Mouse (Mus musculus) T-helper 2 cell (primary cell): ENCODE measurements around the gene Mvb12b.
"Not testable (repeated sequence)": the region's sequence is repeated elsewhere in the genome, so short reads cannot be mapped to it uniquely, and the experiment has no call there.

Experiments used
- in situ Hi-C: fragments of 300-600 bp; cut with MboI, MseI; formaldehyde crosslinking; loops from one replicate; pipeline ENCODE4 v1.15.1; 2025; ENCODE audit warnings: high pct_unique_total_duplicates

The Mvb12b gene

DNA sequence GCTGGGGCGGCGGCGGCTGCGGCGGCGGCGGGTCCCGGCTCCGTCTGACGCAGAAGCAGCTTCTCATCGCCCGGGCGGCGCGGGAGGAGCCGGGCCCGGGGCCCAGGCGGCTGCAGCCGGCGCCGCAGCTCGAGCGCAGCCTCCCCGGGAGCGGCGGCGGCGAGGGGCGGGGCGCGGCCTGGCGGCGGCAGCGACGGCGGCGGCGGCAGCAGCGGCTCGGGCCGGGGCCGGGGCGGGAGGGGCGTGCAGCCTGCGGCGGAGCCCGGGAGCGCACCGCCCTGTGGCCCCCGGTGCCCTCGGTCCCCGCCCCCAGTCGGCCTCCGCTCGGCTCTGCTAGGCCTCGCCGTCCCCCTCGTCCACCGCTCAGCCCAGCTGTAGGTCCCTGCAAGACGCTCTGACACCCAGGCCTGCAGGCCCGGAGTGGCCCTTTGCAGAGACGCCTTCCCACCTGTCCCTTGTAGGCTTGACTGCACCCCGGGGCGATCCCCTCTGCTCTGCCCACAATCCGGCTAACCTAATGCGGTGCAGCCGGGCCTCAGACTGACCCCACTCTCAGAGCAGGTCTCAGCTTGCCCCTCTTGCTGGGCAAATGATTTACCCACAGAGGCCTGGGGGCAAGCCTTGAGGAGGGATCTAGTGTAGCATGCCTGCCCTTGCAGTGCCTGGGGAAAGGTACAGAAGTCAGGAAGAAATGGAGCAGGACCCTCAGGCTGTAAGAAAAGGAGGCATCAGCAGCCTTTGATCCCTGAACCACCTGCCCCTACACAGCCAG is at the start of gene Mvb12b:
TSS of gene Mvb12b (minus strand) at position 619 of the 772 bp plus-strand sequence.
- in situ Hi-C loops: no loop called here

DNA sequence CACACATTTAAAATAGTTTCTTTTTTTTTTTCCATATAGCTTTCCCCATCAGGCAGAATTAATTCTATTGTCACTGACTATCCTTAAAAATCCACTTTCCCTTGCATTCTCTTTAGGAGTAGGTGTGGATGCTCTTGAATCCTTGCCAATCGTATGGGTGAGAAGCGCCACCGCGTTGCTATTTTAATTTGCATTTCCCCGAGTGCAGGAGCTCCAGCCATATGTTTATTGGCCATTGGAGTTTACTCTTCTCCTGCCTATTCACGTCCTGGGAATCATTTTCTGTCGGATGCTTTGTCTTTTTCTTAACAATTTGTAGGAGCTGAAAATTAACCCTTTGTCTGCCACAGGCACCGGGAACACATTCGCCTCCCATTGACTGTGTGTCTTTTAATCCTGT is 48.0 kb upstream of the Mvb12b start:
- in situ Hi-C loops: no loop called here

DNA sequence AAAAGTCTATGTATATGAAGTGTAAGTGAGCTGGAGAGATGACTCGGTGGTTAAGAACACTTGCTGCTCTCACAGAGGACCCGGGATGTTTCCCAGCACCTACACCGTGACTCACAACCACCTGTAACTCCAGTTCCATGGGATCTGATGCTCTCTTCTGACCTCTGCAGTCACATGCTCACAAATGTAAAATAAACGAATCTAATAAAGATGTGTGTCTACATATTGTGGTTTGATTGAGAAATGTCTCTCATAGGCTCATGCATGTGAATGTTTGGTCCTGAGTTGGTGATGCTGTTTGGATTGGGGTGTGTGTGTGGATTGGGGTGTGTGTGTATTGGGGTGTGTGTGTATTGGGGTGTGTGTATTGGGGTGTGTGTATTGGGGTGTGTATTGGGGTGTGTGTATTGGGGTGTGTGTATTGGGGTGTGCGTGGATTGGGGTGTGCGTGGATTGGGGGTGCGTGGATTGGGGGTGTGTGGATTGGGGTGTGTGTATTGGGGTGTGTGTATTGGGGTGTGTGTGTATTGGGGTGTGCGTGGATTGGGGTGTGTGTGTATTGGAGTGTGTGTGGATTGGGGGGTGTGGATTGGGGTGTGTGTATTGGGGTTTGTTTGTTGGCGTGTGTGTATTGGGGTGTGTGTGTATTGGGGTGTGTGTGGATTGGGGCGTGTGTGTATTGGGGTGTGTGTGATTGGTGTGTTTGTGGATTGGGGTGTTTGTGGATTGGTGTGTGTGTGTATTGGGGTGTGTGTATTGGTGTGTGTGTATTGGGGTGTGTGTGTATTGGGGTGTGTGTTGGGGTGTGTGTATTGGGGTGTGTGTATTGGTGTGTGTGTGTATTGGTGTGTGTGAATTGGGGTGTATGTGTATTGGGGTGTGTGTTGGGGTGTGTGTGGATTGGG is 46.1 kb upstream of the Mvb12b start:
- in situ Hi-C loops: no loop called here

DNA sequence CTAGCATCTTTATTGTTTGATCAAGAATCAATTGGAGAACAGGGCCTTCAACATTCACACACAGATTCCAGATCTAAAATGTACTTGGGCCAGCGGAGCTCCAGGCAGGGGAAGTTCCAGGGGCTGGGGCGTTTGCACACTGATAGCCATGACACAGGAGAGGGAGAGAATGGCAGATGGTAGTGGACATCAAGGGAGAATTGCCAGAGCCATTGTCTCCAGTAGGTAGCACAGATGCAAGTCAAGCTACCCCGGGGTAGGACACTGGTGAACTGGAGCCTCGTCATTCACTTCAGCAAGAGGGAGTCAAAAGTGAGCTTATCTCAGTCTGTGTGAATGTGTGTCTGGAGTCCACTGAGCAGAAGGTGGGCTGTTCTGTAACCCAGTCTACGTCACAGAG is 43.4 kb upstream of the Mvb12b start:
- in situ Hi-C loops: no loop called here

DNA sequence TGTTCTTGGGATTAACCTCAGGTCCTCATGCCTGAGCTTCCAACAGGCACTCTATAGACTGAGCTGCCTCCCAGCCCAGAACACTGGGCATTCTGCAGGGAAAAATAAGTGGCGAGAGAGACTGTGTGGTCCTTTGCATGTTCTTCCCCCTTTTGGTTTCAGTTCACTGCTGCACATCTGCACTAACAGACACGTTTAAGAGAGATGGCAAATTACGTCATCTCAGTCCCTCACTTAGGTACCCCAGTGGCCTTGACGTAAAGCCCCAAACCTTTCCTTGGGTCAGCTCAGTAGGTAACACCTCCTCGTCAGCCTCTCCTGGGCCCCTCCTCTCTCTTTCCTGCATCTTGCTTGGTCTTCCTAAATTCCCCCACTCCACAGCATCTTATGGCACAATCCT is 37.5 kb upstream of the Mvb12b start:
- in situ Hi-C loops: no loop called here

DNA sequence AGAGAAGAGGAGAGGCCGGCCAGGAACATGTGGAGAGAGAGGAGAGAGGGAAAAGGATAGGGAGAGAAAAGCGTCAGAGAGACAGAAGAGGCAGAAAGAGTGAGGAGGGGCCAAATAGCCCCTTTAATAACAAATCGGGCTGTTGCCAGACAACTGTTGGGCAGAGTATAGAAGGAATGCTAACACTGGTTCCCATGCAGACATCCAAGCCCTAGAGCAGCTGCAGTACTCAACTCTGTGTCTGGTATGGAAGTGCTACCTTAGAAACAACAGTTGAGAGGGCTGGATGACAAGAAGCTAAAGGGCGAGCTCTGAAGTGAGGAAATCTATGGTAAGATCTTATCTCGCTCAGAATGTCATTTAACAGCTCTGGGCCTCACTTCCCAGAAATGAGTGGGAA is 35.7 kb upstream of the Mvb12b start:
- in situ Hi-C loops: no loop called here

DNA sequence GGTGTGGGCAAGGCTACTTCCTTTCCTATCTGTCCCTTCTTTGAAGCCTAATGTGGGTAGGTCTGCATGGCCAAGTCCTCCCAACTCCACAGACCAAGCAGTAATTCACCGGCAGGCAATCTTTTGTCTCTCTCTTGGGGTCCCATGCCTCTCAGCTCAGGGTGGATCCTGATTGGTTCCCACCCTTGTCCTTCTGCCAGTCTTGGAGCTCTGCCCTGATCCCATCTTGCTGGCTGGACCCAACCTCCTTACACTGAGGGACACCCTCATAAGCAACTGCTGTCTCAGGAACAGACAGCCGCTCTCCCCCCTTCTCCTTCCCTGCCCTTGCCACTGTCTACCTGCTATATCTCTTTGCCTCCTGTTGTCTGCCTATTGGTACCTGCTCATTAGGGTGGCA is 34.7 kb upstream of the Mvb12b start:
- in situ Hi-C loops: no loop called here

DNA sequence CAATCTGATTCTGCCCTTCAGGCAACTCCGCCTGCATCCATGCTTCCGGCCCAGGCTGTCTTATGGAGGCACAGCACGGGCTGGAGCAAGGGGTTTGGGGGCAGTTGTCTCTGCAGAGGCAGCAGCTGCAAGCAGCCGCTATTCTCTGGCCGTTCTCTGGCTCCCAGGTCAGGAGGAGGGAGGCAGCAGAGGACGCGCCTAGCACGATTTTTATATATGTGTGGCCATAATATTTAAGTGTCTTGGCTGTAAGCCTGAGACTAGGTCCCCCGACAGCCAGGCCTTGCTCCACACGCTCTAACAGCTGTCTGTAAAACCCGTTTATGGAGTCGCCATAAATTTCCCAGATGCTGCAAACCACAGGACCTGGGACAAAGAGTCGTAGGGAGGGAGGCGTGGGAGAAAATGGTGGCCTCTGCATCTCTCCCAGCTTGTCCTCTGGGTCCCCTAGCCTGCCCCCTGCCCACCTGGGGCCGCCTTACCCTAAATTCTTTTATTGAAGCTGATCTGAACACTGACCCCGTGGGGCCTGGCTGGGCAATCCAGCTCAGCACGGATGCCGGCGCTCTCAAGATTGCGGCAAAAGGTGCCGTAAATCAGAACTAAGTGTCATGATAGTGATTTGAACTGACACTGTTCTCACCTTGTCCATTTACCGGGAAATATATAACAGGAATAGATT is 32.3 kb upstream of the Mvb12b start:
- in situ Hi-C loops: loop anchor here (5.0 kb wide), 1 partner anchor 98 kb away; no protein-coding TSS in a partner anchor

DNA sequence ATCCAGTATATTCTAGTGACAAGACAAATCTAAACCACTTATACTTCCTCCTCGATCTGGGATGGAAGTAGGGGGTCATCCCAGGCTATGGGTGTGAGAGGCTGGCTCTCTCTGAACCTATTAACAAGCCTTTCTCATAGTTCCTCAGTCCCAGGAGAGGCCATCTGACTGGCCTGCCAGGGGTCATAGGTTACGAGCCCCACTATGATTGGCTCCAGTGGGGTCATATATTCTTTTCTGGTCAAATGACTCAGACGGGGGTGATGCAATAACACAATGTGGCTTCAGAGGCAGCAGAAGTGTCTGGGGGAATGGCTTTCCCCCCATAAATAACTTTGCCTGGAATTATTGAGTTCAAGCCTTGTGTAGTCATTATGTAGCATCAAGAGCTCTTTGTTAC is 31.1 kb upstream of the Mvb12b start:
- in situ Hi-C loops: loop anchor here (5.0 kb wide), 1 partner anchor 97 kb away; no protein-coding TSS in a partner anchor

DNA sequence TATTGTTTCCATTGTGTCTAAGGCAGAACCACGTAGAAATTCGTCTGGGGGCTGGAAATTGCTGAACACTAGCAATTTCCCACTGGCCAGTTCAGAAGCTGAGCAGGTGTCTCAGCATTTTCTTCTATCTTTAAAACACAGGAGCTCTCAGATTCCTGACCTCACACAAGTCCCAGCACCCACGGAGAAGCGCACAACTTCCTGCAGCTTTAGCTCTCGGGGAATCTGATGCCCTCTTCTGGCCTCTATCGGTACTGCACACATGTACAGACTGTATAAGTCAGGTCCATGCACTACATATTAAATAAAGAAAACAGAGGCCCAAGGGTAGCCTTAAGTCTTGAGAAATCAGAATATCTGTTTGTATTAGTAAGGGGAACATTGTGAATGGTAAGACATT is 30.6 kb upstream of the Mvb12b start:
- in situ Hi-C loops: loop anchor here (5.0 kb wide), 1 partner anchor 96 kb away; no protein-coding TSS in a partner anchor

DNA sequence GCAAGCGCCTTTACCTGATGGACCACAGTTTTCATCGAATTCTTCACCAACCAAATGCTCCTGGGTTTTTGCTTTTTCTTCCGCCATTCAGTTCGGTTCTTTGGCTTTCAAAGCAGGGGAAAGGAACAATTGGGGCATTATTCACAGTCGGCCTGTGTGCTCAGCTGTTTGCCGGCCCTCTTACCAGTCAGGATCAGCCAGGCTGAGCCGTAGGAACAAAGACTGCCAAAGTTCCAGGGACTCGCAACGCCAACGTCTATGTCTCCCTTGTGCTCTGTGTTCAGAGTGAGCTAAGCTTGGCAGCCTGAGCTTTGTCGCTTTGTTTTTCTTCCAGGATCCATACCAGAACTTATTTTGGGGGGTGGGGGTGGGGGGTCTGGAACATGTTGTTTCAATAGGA is 28.9 kb upstream of the Mvb12b start:
- in situ Hi-C loops: loop anchor here (5.0 kb wide), 1 partner anchor 94 kb away; no protein-coding TSS in a partner anchor

DNA sequence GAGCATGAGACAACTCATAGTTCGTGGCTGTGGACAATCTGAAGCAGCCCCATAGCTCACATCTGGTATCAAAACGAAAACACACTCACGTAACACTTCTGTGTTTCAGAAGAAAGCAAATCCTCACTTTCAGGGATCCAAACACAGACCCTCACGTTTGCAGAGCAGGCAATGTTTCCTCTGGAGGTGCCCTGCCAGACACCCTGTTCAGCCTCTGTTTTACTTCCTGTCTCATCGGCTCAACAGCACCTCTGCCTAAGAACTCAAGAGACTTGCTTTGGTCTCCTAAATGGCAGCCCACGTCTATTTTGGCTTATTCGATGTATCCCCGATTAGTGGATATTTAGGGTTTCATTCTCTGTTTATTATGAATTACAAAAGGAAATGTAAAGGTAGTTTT is 27.3 kb upstream of the Mvb12b start:
- in situ Hi-C loops: loop anchor here (5.0 kb wide), 1 partner anchor 93 kb away; no protein-coding TSS in a partner anchor

DNA sequence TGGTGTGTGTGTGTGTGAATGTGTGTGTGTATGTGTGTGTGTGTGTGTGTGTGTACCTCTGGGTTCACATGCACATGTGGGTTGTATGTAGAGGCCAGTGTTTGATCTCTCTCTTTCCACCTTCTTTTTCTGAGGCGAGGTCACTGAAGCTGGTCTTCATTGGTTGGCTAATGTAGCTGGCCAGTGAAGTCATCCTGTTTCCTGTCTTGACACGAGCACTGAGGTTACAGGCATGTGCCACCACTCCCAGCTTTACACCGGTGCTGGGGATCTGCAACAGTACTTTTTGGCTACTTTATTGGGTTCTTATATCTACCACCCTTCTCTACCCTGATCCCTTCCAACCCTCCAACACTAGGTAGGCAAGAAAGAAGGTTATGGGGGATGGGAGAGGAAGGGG is 26.6 kb upstream of the Mvb12b start:
- in situ Hi-C loops: no loop called here

DNA sequence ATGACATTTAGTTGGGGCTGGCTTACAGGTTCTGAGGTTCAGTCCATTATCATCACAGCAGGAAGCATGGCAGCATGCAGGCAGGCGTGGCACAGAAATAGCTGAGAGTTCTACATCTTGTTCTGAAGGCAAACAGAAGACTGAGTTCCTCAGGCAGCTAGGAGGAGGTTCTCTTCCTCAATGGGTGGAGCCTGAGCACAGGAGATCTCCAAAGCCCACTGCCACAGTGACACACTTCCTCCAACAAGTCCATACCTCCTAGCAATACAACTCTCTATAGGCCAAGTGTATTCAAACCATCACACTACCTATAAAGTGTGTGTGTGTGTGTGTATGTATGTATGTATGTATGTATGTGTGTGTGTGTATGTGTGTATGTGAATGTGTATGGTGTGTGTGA is 25.9 kb upstream of the Mvb12b start:
- in situ Hi-C loops: not testable (repeated sequence)

DNA sequence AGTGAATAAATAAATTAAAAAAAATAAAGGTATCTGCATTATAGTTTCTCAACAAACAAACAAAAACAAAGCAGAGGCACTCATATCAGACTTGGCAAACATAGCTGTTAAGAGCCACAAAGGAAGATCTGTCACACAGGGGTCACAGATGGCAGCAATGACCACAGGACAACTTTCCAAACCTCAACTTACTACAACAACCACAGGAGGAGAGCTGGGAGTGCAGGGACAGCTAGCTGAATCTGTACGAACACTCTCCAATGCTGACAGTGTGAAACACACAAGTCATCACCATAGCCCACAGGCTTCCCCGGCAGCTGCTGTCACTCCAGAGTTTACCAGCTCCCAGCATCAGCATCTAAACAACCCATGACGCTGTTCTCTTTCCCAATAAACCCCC is 25.0 kb upstream of the Mvb12b start:
- in situ Hi-C loops: no loop called here

DNA sequence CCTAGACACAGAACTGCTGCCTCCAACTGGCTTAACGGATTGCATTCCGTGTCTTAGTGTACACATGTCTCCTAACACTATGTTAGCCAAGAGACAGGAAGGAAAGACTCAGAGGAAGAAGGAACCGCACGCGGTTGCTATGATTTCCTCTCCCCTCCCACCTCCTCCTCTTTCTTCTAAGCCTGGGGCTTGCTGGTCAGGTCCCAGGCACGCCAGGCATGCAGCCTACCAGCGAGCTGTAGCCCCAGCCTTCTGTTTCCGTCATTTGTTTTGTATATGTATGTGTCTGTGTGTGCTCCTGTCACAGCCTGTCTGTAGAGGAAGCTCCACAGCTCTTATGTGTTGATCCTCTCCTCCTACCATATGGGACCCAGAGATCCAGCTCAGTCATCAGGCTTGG is 20.6 kb upstream of the Mvb12b start:
- in situ Hi-C loops: no loop called here

DNA sequence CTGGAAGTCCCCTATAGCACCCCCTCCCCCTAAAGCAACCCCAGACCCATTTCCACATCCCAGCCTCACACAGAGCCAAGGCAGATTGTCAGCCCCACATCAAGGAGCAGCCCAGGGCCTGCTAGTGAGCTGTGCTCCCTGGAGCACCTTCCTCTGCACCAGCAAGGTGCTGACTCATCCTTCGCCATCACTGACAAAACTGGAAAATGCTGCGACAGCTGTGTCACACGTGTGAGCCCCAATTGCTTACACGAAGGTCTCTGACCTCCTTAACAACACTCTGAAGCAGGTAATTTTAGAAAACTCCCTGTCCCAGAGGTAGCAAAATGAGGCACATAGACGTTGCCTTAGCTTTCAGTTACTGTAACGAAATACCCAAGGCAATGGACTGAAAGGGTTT is 19.4 kb upstream of the Mvb12b start:
- in situ Hi-C loops: no loop called here

DNA sequence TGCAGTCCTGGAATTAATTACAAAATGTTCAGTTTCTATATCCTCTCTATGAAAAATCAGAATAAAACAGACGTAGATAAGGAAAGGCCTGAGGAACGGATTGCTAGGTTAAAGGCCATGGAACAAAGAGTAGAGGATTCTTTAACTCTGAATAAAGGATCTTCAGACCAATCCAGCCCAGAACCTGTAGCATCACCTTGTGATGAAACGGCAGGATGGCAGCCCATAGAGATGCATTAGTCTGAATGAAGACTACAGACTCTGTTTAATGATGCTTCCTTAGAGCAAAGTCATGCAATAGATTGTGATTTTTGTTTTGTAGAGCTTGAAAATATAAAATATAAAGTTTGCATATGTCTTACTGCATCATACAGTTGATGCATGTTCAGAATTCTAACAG is 8.1 kb upstream of the Mvb12b start:
- in situ Hi-C loops: no loop called here

DNA sequence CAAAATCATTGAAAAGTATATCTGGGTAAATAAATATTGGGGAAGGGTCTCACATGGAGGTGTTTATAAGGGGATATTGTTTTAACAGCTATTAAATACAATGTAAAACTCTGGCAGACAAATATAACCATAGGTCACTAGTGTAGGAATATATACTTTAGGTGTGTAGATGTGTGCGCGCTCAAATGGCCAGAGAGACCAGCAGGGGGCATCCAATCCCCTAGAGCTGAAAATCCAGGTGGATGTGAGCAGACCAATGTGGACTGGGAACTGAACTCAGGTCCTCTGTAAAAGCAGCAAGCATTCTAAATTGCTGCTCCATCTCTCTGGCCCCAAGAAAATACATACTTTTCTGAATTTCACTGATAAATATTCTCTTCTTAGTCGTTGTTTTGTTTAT is 5.4 kb upstream of the Mvb12b start:
- in situ Hi-C loops: no loop called here

DNA sequence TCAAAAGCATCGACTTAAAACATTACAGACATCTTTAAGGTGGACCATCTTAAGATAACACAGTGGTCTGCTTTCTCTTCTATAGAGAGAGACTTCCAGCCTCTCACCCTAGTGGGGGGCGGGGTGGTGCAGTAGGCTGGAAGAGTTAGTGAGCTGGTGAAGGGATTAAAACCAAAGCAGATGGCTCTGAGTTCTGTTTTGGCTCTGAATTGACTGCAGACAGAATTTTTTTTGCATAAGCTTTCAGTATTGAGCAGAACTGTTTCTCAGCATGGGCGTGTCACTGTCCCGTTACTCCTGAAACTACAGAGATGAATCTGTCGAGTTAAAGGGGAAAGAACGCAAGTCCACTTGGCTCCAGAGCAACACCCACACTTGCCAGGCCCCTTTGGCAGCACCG is 4.6 kb upstream of the Mvb12b start:
- in situ Hi-C loops: no loop called here

DNA sequence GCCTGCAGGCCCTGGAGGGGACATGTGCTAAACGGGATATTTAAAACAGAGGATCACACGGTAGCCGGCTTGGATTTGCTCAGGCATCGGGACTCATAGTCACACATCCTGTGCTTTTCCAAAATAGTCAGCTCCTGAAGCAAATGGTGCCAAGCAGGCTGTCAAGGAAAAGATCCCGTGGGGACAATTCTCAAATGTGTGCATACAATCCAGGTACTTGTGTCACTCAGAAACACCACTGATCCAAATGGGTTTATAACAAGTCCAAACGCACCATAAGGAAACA is 297 bp upstream of the Mvb12b start:
- in situ Hi-C loops: no loop called here
